Mouse (Mus musculus): ENCODE measurements around the gene Borcs5. TPM values are rescaled to one million over a fixed set of nuclear protein-coding genes. Genes with fewer than 3 reads are reported as not detected.

Gene Borcs5
- polyA plus RNA-seq, 1 experiment from 2014 or later, result 18.2 TPM

DNA sequence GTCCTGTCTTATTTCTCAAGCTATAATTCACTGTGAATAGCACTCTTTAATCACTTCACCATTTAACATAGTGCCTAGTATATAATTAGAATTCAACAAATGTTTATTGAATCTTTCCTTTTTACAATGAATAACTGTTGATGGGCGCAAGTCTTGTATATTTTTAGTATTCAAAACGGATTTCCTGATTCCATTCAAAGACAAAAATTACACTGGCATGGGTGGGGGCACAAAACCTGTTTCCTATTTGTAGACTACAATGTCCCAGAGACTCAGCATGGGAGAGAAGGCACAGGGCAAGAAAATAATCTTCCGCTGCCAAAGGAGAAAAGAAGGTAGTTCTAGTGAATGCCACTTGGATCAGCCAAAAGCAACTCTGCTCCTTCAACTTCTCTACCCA lies 108.8 kb downstream of the Borcs5 start:
- no peak overlapping the region for H3K27ac ChIP-seq (ENCODE audit: low read depth, low read length)
- WGBS, result 90% methylated on average over 3 of the region's 3 CpGs
- no peak for ATAC-seq (ENCODE audit: low FRiP score, low TSS enrichment)
- no peaks in the 10 kb centered on the region for H3K27me3 ChIP-seq (ENCODE audit: control insufficient read depth, insufficient read depth, low read length)
- H3K36me3 ChIP-seq (ENCODE audit: control insufficient read depth, insufficient read depth, low read length), result no peaks in the 10 kb centered on the region
- H3K4me2 ChIP-seq (replicated peaks; ENCODE audit: low read depth, low read length), result no peak overlapping the region
- H3K4me3 ChIP-seq (ENCODE audit: low read length), result no peak overlapping the region
- no peaks in the 10 kb centered on the region for H3K4me1 ChIP-seq (ENCODE audit: control insufficient read depth, insufficient read depth, low read length)
- no peaks in the 10 kb centered on the region for H3K9me3 ChIP-seq (ENCODE audit: control insufficient read depth, low read length)
- H3K9ac ChIP-seq (ENCODE audit: low read depth, low read length), result no peak overlapping the region

- Histone ChIP-seq H3K36me3 (ENCODE audit: control insufficient read depth, insufficient read depth, low read length) (peaks cover 4% of the 10 kb centered on the region; the same call in 1 of the 2 replicates), H3K4me2 (replicated peaks; ENCODE audit: low read depth, low read length) (no peak overlapping the region), H3K27ac (ENCODE audit: low read depth, low read length) (no peak overlapping the region), H3K9me3 (ENCODE audit: control insufficient read depth, low read length) (no peaks in the 10 kb centered on the region), H3K9ac (ENCODE audit: low read depth, low read length) (no peak overlapping the region), H3K4me3 (ENCODE audit: low read length) (no peak overlapping the region), H3K27me3 (ENCODE audit: control insufficient read depth, insufficient read depth, low read length) (no peaks in the 10 kb centered on the region), H3K4me1 (ENCODE audit: control insufficient read depth, insufficient read depth, low read length) (no peaks in the 10 kb centered on the region)
- no peak for ATAC-seq (ENCODE audit: low FRiP score, low TSS enrichment)
- 94% methylated on average over 4 of the region's 4 CpGs for WGBS
These were observed 111.8 kb downstream of the Borcs5 start for GRCm38 (mm10) chr6:134751087-134751486.

DNA sequence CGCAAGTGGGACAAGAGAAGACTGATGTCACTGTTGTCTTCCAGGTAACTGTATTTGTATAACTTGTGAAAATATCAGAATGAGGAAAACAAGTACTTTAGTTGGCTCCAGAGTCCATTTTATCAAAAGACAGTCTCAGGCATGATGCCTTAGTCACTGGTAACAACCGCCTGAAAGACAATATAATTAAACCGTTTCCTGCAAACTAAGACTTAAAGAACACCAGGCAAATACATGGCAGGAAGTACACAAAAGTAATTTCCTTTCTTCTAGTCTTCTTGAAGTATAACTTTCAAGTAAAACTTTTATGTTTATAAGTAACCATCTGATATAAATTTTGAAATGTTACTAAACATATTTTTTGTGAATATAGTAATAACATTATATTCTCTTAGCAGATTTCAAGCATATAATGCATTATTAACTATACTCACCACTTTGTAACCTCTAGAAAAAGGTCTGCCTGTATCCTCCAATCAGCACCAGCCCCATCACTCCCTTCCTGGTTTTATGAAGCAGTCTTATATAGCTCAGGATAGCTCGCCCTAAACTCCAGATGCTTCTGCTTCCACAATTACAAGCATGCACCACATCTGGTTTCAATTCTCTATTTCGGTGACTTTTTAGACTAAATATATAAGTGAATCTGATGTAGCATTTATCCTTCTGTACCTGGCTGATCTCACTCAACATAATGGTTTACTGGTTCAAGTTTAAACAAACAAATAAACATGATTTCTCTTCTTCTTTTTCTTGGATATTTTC lies 112.8 kb downstream of the Borcs5 start:
- no peak overlapping the region for H3K4me3 ChIP-seq (ENCODE audit: low read length)
- no peak for ATAC-seq (ENCODE audit: low FRiP score, low TSS enrichment)
- no peak overlapping the region for H3K9ac ChIP-seq (ENCODE audit: low read depth, low read length)
- no peaks in the 10 kb centered on the region for H3K9me3 ChIP-seq (ENCODE audit: control insufficient read depth, low read length)
- no peak overlapping the region for H3K4me2 ChIP-seq (replicated peaks; ENCODE audit: low read depth, low read length)
- WGBS, result 79% methylated on average over 5 of the region's 5 CpGs
- H3K27me3 ChIP-seq (ENCODE audit: control insufficient read depth, insufficient read depth, low read length), result no peaks in the 10 kb centered on the region
- no peaks in the 10 kb centered on the region for H3K4me1 ChIP-seq (ENCODE audit: control insufficient read depth, insufficient read depth, low read length)
- peaks cover 4% of the 10 kb centered on the region; the same call in 1 of the 2 replicates for H3K36me3 ChIP-seq (ENCODE audit: control insufficient read depth, insufficient read depth, low read length)
- no peak overlapping the region for H3K27ac ChIP-seq (ENCODE audit: low read depth, low read length)

GRCm38 (mm10) chr6:134753412-134753811 lies 114.1 kb downstream of the Borcs5 start:
- H3K4me1 ChIP-seq (ENCODE audit: control insufficient read depth, insufficient read depth, low read length), result no peaks in the 10 kb centered on the region
- no peak overlapping the region for H3K9ac ChIP-seq (ENCODE audit: low read depth, low read length)
- no peak overlapping the region for H3K27ac ChIP-seq (ENCODE audit: low read depth, low read length)
- H3K4me2 ChIP-seq (replicated peaks; ENCODE audit: low read depth, low read length), result no peak overlapping the region
- no peak for ATAC-seq (ENCODE audit: low FRiP score, low TSS enrichment)
- H3K27me3 ChIP-seq (ENCODE audit: control insufficient read depth, insufficient read depth, low read length), result no peaks in the 10 kb centered on the region
- H3K36me3 ChIP-seq (ENCODE audit: control insufficient read depth, insufficient read depth, low read length), result peaks cover 6% of the 10 kb centered on the region; the same call in 1 of the 2 replicates
- H3K4me3 ChIP-seq (ENCODE audit: low read length), result no peak overlapping the region
- H3K9me3 ChIP-seq (ENCODE audit: control insufficient read depth, low read length), result no peaks in the 10 kb centered on the region
- WGBS, result 95% methylated on average over 4 of the region's 4 CpGs

GRCm38 (mm10) chr6:134753858-134754257 lies 114.5 kb downstream of the Borcs5 start:
- no peak for ATAC-seq (ENCODE audit: low FRiP score, low TSS enrichment)
- Histone ChIP-seq H3K9ac (ENCODE audit: low read depth, low read length) (no peak overlapping the region), H3K9me3 (ENCODE audit: control insufficient read depth, low read length) (no peaks in the 10 kb centered on the region), H3K4me3 (ENCODE audit: low read length) (no peak overlapping the region), H3K4me2 (replicated peaks; ENCODE audit: low read depth, low read length) (no peak overlapping the region), H3K27me3 (ENCODE audit: control insufficient read depth, insufficient read depth, low read length) (no peaks in the 10 kb centered on the region), H3K27ac (ENCODE audit: low read depth, low read length) (no peak overlapping the region), H3K4me1 (ENCODE audit: control insufficient read depth, insufficient read depth, low read length) (no peaks in the 10 kb centered on the region), H3K36me3 (ENCODE audit: control insufficient read depth, insufficient read depth, low read length) (peaks cover 9% of the 10 kb centered on the region; the same call in 1 of the 2 replicates)
- WGBS, result 94% methylated on average over 11 of the region's 11 CpGs

DNA sequence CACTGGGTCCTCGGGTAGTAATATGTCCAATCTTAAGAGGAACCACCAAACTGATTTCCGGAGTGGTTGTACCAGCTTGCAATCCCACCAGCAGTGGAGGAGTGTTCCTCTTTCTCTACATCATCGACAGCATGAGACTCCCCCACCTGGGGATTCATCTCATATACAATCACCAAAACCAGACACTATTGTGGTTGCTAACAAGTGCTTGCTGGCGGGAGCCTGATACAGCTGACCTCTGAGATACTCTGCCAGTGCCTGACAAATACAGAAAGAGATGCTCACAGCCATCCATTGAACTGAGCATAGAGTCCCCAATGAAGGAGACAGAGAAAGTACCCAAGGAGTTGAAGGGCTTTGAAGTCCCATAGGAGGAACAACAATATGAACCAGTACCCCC lies 116.7 kb downstream of the Borcs5 start:
- Histone ChIP-seq H3K9ac (ENCODE audit: low read depth, low read length) (no peak overlapping the region), H3K4me3 (ENCODE audit: low read length) (no peak overlapping the region), H3K9me3 (ENCODE audit: control insufficient read depth, low read length) (no peaks in the 10 kb centered on the region), H3K36me3 (ENCODE audit: control insufficient read depth, insufficient read depth, low read length) (peaks cover 9% of the 10 kb centered on the region; the same call in 1 of the 2 replicates), H3K27ac (ENCODE audit: low read depth, low read length) (no peak overlapping the region), H3K4me1 (ENCODE audit: control insufficient read depth, insufficient read depth, low read length) (no peaks in the 10 kb centered on the region), H3K27me3 (ENCODE audit: control insufficient read depth, insufficient read depth, low read length) (no peaks in the 10 kb centered on the region), H3K4me2 (replicated peaks; ENCODE audit: low read depth, low read length) (no peak overlapping the region)
- no peak for ATAC-seq (ENCODE audit: low FRiP score, low TSS enrichment)
- 91% methylated on average over 4 of the region's 4 CpGs for WGBS

Other genes with a start within 250 kb of the Borcs5 start
- 8.8 and 9.9 TPM in 2 replicates for gene Bcl2l14, start 243.2 kb upstream of the Borcs5 start, polyA plus RNA-seq (2014; fragmentation: Nextera tagmentation; extraction: Ambion mirVana)
- gene Lrp6, start 72.5 kb upstream of the Borcs5 start, polyA plus RNA-seq (2014; fragmentation: Nextera tagmentation; extraction: Ambion mirVana), result 32.6 and 49.7 TPM in 2 replicates
- gene Mansc1, start 7.0 kb upstream of the Borcs5 start, polyA plus RNA-seq (2014; fragmentation: Nextera tagmentation; extraction: Ambion mirVana), result 2.8 and 5.8 TPM in 2 replicates
- 8.6 and 12.3 TPM in 2 replicates for gene Dusp16, start 153.1 kb downstream of the Borcs5 start, polyA plus RNA-seq (2014; fragmentation: Nextera tagmentation; extraction: Ambion mirVana)
- 1.7 and 2.0 TPM in 2 replicates for gene Crebl2, start 190.6 kb downstream of the Borcs5 start, polyA plus RNA-seq (2014; fragmentation: Nextera tagmentation; extraction: Ambion mirVana)

Measured in kidney, embryonic 14.5 days (tissue).